Mouse (Mus musculus) neural tube, embryonic 15.5 days (tissue): Measurements from ENCODE around the gene Rab5c. TPM values are rescaled to one million over a fixed set of nuclear protein-coding genes. Genes with fewer than 3 reads are reported as not detected.
A peak's percentile ranks its signal among the peaks of the same experiment; 100 is the strongest.

ENCODE experiments used
- ATAC-seq: fragments of 200-750 bp; cut with Nextera tagmentation; 2 replicates; pipeline ENCODE4 v1.8.0; 2017; ENCODE audit warnings: mild to moderate bottlenecking, moderate TSS enrichment, moderate library complexity; ENCODE audit not compliant: low FRiP score
- H3K27ac ChIP-seq: fragments of 300-500 bp; sonication (generic); replicated peaks from 2 replicates; pipeline ENCODE4 v1.5.1; 2015; ENCODE audit warnings: mild to moderate bottlenecking, inconsistent platforms
- H3K27me3 ChIP-seq: fragments of 300-500 bp; sonication (generic); replicated peaks from 2 replicates; pipeline ENCODE4 v1.6.1; 2015; ENCODE audit warnings: inconsistent platforms
- H3K36me3 ChIP-seq: fragments of 300-500 bp; sonication (generic); 2 replicates; pipeline ENCODE4 v1.6.1; 2015; ENCODE audit warnings: inconsistent platforms
- H3K4me1 ChIP-seq: fragments of 300-500 bp; sonication (generic); 2 replicates; pipeline ENCODE4 v1.6.1; 2015; ENCODE audit warnings: inconsistent platforms
- H3K4me2 ChIP-seq: fragments of 300-500 bp; sonication (generic); 2 replicates; pipeline ENCODE4 v1.6.1; 2015; ENCODE audit warnings: inconsistent platforms, mild to moderate bottlenecking, moderate library complexity
- H3K4me3 ChIP-seq: fragments of 300-500 bp; sonication (generic); replicated peaks from 2 replicates; pipeline ENCODE4 v1.5.1; 2015; ENCODE audit warnings: mild to moderate bottlenecking, inconsistent platforms
- H3K9ac ChIP-seq: fragments of 300-500 bp; sonication (generic); replicated peaks from 2 replicates; pipeline ENCODE4 v1.6.1; 2015; ENCODE audit warnings: mild to moderate bottlenecking, inconsistent platforms
- H3K9me3 ChIP-seq: fragments of 300-500 bp; sonication (generic); replicated peaks from 2 replicates; pipeline ENCODE4 v1.6.1; 2016; ENCODE audit warnings: inconsistent platforms
- WGBS: fragments of 180-500 bp; shearing (Covaris S2); methylation state at CpG from one replicate; pipeline ENCODE4 v1.1.7; 2015; ENCODE audit warnings: mixed read lengths; 5-methylcytosine and 5-hydroxymethylcytosine counted together
- polyA plus RNA-seq: library from polyadenylated mRNA; unstranded; fragments of >200 nt; fragmentation: Nextera tagmentation; extraction: Ambion mirVana; gene quantifications from 2 replicates; pipeline ENCODE4 v1.2.1, GENCODE M21; 2015

The Rab5c gene
- polyA plus RNA-seq, 1 experiment from 2014 or later, result 49.8 TPM

DNA sequence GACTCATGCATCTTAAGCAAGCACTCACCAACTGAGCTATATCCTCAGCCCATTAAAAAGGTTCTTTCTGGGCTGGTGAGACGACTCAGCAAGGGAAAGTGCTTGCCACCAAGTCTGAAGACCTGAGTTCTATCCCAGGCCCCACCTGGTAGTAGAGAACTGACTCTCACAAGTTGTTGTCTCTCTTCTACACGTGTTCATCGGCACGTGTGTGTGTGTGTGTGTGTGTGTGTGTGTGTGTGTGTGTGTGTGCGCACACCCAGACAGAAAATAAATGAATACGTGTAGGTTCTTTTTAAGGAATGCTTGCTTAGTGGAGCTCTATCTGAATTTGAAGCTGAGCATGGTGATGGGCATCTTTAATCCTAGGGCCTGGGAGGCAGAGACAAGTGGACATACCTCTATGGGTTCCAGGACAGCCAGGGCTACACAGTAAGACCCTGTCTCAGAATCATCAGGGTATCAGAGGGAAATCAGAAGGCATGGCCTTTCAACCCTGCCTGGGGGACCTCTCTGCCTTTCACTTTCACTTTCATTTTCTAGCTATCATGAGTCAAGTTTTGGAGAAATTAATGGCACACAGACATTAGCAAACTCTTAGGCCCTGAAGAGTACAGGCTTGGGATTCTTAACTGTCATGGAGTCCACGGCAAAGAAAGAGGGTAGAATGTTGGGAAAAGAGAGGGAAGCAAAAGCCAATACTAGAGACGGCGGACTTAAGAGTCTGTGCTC, 2.7 kb downstream of the Rab5c start:
- no peak overlapping the region for H3K27ac ChIP-seq

DNA sequence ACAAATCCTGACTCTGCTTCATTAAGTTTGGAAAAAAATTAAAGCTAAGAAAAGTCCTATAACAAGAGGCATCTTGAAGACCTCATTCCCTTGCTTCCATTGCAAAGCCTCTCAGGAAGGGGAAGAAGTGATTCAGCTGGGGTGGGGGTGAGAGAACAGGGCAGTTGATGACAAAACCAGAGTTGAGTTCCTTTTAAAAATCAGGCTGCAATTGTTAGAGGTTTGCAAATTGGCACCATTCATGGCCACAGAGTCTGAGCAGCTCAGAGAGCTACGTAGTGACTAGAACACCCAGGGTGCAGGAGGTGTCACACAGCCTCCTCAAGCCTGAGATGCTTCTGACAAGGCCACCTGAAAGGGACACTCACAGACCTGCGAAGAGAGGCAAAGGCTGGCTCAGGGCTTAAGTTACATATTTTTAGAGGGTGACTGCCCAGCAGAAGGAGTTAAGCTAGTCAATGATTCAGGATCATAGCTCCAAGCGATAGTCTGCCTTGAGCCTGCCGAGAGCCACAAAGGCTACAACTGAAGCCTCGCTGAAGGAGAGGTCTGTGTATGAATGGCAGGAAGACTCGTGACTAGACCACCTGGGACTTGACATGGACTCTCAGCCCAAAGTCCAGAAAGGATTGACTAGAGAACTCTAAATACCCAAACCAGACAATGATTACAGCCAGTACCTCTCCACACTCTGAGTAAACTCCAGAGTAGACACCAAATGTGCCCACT, 7.4 kb downstream of the Rab5c start:
- Histone ChIP-seq H3K9me3 (no peaks in the 10 kb centered on the region), H3K36me3 (peaks cover 23% of the 10 kb centered on the region), H3K4me1 (peaks cover 4% of the 10 kb centered on the region), H3K4me3 (no peak overlapping the region), H3K27ac (no peak overlapping the region), H3K4me2 (no peak overlapping the region), H3K9ac (no peak overlapping the region), H3K27me3 (no peaks in the 10 kb centered on the region)
- no peak for ATAC-seq
- 86% methylated on average over 6 of the region's 6 CpGs for WGBS

More for the DNA sequence above, 2.7 kb downstream of the Rab5c start:
- Histone ChIP-seq H3K4me3 (no peak overlapping the region), H3K4me1 (peaks cover 29% of the 10 kb centered on the region), H3K36me3 (peaks cover 7% of the 10 kb centered on the region; the same call in 1 of the 2 replicates), H3K9ac (no peak overlapping the region), H3K4me2 (peak overlapping the region; percentile 89; the same call in 1 of the 2 replicates), H3K27me3 (no peaks in the 10 kb centered on the region), H3K9me3 (no peaks in the 10 kb centered on the region)
- ATAC-seq, result no peak
- WGBS, result 91% methylated on average over 9 of the region's 9 CpGs

DNA sequence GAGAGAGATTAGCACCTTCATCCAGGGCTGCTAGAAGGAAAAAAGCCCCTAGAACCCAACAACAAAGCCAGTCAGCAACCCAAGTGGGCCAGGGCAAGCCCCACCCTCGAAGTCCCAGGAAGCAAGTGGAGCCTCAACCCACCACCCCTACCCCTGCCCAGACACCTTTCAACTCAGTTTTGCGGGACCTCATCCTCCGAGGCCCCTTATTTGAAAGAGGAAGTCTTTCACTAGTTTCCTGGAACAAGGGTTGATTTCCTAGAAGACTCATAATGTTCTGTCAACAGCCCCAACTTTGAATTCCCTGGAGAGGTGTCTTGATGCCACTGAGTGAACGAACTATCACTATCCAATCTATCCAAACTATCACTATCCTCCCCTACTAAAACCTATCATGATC, 8.0 kb downstream of the Rab5c start:
- no peak overlapping the region for H3K4me3 ChIP-seq
- H3K4me2 ChIP-seq, result no peak overlapping the region
- no peak overlapping the region for H3K27ac ChIP-seq
- WGBS, result 88% methylated on average over 4 of the region's 4 CpGs
- H3K27me3 ChIP-seq, result no peaks in the 10 kb centered on the region
- H3K36me3 ChIP-seq, result peaks cover 23% of the 10 kb centered on the region
- peaks cover 5% of the 10 kb centered on the region for H3K4me1 ChIP-seq
- H3K9ac ChIP-seq, result no peak overlapping the region
- H3K9me3 ChIP-seq, result no peaks in the 10 kb centered on the region
- no peak for ATAC-seq

DNA sequence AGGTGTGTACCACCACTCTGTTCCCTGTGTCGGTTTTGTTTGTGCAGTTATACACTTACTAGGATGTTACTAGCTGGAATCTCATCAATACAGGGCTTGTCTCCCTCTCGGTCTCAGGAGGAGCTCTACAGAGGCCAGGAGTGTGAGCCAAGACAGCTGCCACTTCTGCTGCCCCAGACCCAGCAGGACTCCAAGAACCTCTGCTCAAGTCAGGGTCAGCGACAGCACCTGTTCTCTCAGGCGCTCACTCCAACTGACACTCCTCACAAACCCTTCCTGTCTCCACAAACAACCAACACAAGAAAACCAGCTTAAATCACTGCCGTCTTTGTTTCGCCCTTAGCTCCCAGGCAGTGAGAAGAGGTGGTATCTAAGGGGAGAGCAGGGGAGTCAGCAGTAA, 9.4 kb downstream of the Rab5c start:
- no peaks in the 10 kb centered on the region for H3K9me3 ChIP-seq
- no peak overlapping the region for H3K4me3 ChIP-seq
- peaks cover 10% of the 10 kb centered on the region for H3K4me1 ChIP-seq
- H3K27ac ChIP-seq, result no peak overlapping the region
- H3K36me3 ChIP-seq, result peaks cover 23% of the 10 kb centered on the region
- ATAC-seq, result no peak
- no peak overlapping the region for H3K4me2 ChIP-seq
- no peaks in the 10 kb centered on the region for H3K27me3 ChIP-seq
- H3K9ac ChIP-seq, result no peak overlapping the region
- 84% methylated on average over 6 of the region's 6 CpGs for WGBS

DNA sequence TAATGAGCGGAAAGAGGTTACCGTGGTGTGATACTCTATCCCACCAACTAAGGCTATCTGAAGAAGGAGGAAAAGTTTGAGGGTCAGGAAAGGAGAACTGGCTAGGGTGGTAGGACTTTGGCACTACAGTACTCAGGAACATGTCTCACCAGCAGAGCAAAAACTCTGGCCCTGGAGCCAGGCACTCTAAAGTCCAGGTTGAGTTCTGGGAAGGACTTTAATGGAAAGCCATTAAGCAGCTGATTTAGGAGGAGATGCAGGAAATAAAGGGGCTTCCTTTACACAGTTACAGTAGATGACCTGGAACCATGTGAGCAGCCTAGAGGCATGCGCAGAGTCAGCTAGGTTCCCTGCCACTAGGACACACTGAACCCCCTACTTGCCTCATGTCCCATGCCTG, 10.8 kb downstream of the Rab5c start:
- no peak for ATAC-seq
- Histone ChIP-seq H3K9me3 (no peaks in the 10 kb centered on the region), H3K4me3 (no peak overlapping the region), H3K4me2 (no peak overlapping the region), H3K36me3 (peaks cover 16% of the 10 kb centered on the region), H3K4me1 (peaks cover 14% of the 10 kb centered on the region), H3K9ac (no peak overlapping the region), H3K27me3 (no peaks in the 10 kb centered on the region), H3K27ac (no peak overlapping the region)
- WGBS, result 95% methylated on average over 3 of the region's 3 CpGs

DNA sequence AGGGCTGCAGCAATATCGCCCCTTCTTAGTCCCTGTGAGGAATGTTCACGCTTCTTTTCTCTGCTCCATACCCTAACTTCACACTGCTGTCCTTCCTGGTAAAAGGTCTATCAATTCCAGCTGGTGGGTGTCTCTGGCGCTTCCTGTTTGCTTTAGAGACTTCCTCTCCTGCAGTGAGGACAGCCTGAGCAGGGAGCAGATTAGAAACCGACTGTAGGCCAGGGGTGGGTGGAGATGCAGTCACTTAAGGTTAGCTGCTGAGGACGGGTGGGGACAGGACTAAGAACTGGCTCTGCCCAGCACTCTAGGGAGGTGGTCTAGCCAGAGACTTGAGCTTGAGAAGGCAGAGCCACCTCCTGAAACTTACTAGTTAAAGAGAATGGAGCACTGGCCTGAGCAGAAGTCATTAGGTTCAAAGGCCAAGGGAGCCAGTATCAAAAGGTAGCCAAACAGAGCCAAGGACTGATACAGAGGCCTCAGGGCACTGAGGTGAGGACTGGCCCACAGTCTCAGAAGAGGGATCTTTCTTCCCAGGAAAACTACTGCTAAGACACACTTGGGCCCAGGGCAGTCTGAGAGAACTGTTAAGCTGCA, 13.0 kb downstream of the Rab5c start:
- Histone ChIP-seq H3K4me2 (no peak overlapping the region), H3K4me1 (peaks cover 35% of the 10 kb centered on the region), H3K27ac (no peak overlapping the region), H3K36me3 (peaks cover 16% of the 10 kb centered on the region), H3K9me3 (no peaks in the 10 kb centered on the region), H3K9ac (no peak overlapping the region), H3K27me3 (no peaks in the 10 kb centered on the region), H3K4me3 (no peak overlapping the region)
- whole genome bisulfite sequencing, result 63% methylated on average over 5 of the region's 5 CpGs
- ATAC-seq, result no peak

DNA sequence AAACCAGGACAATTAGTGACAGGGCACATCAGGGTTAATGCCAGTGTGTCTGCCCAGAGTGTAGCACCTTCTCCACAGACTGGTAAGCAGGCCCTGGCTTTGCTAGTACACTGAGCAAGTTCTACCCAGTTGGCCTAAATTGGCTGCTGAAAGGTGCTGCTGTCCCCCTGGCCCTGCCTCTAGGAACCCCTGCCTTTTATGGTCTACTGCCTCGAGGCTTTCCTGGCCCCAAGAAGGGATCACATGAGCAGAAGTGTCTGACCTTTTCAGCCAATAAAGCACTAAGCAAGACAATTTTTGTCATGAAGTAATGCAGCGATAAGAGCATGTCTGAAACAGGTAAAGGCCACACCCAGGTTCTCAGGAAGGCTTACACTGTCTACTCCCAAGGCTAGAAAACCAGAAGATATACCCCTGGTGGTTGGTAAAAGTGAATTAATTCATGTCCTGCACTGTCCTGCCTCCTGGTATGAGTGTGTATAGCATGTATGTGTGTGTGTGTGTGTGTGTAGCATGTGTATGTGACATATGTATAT, 15.5 kb downstream of the Rab5c start:
- Histone ChIP-seq H3K9me3 (no peaks in the 10 kb centered on the region), H3K4me2 (no peak overlapping the region), H3K4me1 (peaks cover 39% of the 10 kb centered on the region), H3K27ac (0 out of 2 replicates have a peak overlapping the region, but pooled peaks have one; percentile 14), H3K9ac (no peak overlapping the region), H3K27me3 (no peaks in the 10 kb centered on the region), H3K4me3 (no peak overlapping the region), H3K36me3 (peaks cover 19% of the 10 kb centered on the region)
- ATAC-seq, result no peak
- 49% methylated on average over 2 of the region's 2 CpGs for WGBS

DNA sequence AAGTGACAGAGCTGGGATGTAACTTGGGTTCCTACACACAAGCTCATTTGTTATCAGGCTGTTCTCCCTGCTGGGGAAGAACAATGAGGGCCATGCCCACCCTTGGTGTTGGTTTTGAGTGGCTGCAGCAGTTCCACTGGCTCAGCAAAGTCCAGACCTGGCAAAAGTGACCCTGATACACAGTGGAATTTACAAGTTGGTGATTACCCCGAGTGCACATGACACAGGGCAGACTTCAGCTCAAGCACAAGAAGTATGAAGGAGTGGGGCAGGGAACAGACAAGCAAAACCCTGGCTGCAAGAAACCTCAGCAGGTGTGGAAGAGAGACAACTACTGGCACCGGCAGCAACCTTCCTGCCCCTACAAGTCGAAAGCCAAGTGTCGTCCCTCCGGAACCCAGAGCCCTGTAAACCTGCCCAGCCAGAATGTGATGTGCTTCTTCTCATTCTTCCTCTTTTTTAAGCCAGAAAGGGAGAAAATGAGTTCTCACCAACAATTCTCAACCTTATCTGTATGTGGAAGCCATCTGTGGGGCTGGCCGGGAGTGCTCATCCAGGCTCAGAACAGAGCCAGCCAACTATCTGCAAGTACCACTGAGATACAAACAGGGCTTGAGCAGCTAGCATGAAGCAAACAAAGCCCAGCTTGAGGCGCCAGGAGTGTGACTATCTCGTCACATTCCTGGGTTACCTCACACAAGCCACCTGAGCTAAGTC, 16.1 kb downstream of the Rab5c start:
- no peaks in the 10 kb centered on the region for H3K9me3 ChIP-seq
- H3K9ac ChIP-seq, result no peak overlapping the region
- H3K36me3 ChIP-seq, result peaks cover 24% of the 10 kb centered on the region
- H3K4me3 ChIP-seq, result no peak overlapping the region
- no peak overlapping the region for H3K4me2 ChIP-seq
- WGBS, result 71% methylated on average over 8 of the region's 8 CpGs
- peak overlapping the region; percentile 14 for H3K27ac ChIP-seq
- H3K4me1 ChIP-seq, result peaks cover 39% of the 10 kb centered on the region
- ATAC-seq, result no peak
- H3K27me3 ChIP-seq, result no peaks in the 10 kb centered on the region

DNA sequence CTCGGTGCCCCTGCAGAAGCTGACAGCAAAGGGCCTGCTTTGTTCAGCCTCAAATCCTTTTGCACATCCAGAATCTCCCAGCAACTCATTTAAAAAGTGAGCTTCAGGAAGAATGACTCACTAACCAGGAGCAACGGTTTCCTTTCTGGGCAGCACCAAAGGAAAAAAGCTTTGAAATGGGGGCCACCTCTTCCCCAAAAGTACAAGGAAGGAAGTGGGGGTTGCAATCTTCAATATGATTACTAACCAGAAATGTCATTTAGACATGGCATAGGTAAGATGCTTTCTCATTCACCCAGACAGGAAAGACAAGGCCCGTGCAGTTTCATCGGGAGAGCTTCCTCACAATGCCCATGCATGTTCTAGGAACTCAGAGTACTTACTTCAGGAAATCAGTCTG, 16.8 kb downstream of the Rab5c start:
- WGBS, result 64% methylated on average over 4 of the region's 4 CpGs
- ATAC-seq, result no peak
- Histone ChIP-seq H3K36me3 (peaks cover 29% of the 10 kb centered on the region), H3K27me3 (no peaks in the 10 kb centered on the region), H3K4me1 (peaks cover 39% of the 10 kb centered on the region), H3K9ac (no peak overlapping the region), H3K4me2 (no peak overlapping the region), H3K4me3 (no peak overlapping the region), H3K9me3 (no peaks in the 10 kb centered on the region), H3K27ac (peak overlapping the region; percentile 14)

DNA sequence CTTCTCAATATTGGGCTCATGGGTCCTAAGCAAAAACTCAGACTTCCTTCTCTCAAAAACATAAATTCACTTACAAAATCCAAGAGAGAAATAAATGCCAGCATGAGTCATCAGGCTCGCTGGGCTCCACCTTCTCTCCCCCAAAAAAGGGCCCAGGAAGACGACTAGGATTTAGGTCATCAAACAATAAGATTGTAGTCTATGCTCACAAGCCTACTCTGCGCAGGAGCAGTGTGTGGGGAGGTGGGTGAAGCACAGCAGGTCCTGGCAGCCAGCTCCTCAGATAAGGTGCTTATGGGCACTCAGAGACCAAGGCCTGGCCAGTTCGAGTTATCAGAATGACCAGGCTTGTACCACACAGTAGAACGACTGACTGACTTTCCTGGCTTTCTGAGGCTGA, 17.7 kb downstream of the Rab5c start:
- ATAC-seq, result no peak
- Histone ChIP-seq H3K27me3 (no peaks in the 10 kb centered on the region), H3K4me1 (peaks cover 40% of the 10 kb centered on the region), H3K4me2 (no peak overlapping the region), H3K9ac (no peak overlapping the region), H3K4me3 (no peak overlapping the region), H3K27ac (no peak overlapping the region; the same call in none of the 2 replicates), H3K9me3 (no peaks in the 10 kb centered on the region), H3K36me3 (peaks cover 38% of the 10 kb centered on the region)
- 81% methylated on average over 5 of the region's 5 CpGs for WGBS

DNA sequence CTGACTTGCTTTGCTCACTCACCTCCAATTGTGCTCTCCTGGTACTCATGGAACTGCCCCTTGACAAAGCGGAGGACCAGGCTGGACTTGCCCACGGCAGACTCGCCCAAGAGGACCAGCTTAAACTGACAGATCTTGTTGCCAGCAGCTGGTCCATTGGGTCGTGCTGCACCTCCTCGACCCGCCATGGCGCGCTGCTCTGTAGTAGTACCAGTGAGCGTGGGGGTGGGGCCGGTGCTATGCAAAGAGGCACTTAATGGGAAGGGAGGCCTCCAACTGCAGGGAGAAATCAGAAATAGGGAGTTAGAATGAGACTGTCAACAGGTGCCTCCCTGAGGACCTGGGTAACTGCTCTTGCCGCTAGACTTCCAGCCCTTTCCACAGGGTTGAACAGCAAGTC, 18.1 kb downstream of the Rab5c start:
- H3K4me2 ChIP-seq, result no peak overlapping the region
- WGBS, result 88% methylated on average over 11 of the region's 11 CpGs
- ATAC-seq, result no peak
- no peak overlapping the region for H3K9ac ChIP-seq
- H3K27ac ChIP-seq, result no peak overlapping the region; the same call in 1 of the 2 replicates
- H3K9me3 ChIP-seq, result no peaks in the 10 kb centered on the region
- H3K27me3 ChIP-seq, result no peaks in the 10 kb centered on the region
- no peak overlapping the region for H3K4me3 ChIP-seq
- peaks cover 35% of the 10 kb centered on the region for H3K4me1 ChIP-seq
- H3K36me3 ChIP-seq, result peaks cover 40% of the 10 kb centered on the region
